Mouse (Mus musculus) liver, adult 2 months (tissue): ENCODE measurements at regions not wholly inside any gene's neighbourhood (a gene's known extent, or its start where the extent isn't known, plus 50 kb on each side); places are given as distances from the start of the nearest gene placed in this dataset.

Experiments used
- CTCF ChIP-seq: fragments of 200-500 bp; IDR thresholded peaks from 2 replicates; pipeline ENCODE4 v1.5.1; 2011; ENCODE audit warnings: low read depth, low read length, control low read depth
- POLR2A ChIP-seq: fragments of 200-500 bp; IDR thresholded peaks from 2 replicates; pipeline ENCODE4 v1.6.1; 2011; ENCODE audit warnings: low read length, control low read depth; ENCODE audit not compliant: insufficient read depth; ENCODE audit errors: extremely low read depth

DNA sequence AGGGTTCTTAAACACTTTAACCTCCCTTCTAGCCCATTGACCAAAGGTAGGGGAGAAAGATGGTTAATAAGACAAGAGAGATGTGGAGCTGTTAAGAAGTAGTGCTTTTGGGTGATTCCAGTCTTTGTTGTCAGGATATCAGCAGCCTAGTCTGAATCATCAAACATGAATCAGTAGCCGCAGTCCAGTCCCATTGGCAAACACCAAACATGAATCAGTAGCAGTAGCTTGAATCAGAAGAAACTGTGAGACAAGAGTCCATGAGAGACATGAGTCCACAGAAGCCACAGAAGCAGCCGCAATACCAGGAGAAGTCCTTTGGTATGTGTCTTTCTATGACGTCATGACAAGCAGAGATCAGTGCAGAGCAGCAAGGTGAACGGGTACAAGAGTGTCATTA lies 110.5 kb upstream of the Frmd4a start:
- TF ChIP-seq CTCF (no peak), POLR2A (no peak)
